Mouse (Mus musculus): ENCODE results near the gene Gm20388. TPM values are rescaled to one million over a fixed set of nuclear protein-coding genes. Genes with fewer than 3 reads are reported as not detected.
A peak's percentile ranks its signal among the peaks of the same experiment; 100 is the strongest.

The Gm20388 gene
- polyA plus RNA-seq, 1 experiment from 2014 or later = not detected

GRCm38 (mm10) chr8:120054833-120055232, 144.2 kb downstream of the Gm20388 start:
- no peaks in the 10 kb centered on the region for H3K27me3 ChIP-seq (ENCODE audit: control insufficient read depth, insufficient read depth, low read length)
- DNase-seq (ENCODE audit: low spot score) (no peak), ATAC-seq (ENCODE audit: insufficient number of reproducible peaks, low FRiP score, low TSS enrichment, low read depth) (no peak)
- WGBS = 88% methylated on average over 3 of the region's 3 CpGs
- H3K9me3 ChIP-seq (ENCODE audit: control insufficient read depth, low read length) = no peaks in the 10 kb centered on the region; the same call in 1 of the 2 replicates
- H3K9ac ChIP-seq (ENCODE audit: low read length) = no peak overlapping the region
- H3K36me3 ChIP-seq (ENCODE audit: control insufficient read depth, insufficient read depth, low read length) = no peaks in the 10 kb centered on the region
- H3K4me2 ChIP-seq (ENCODE audit: low read depth, severe bottlenecking) = no peak overlapping the region
- H3K4me3 ChIP-seq (ENCODE audit: low read depth, low read length) = no peak overlapping the region
- no peaks in the 10 kb centered on the region for H3K4me1 ChIP-seq (ENCODE audit: control insufficient read depth, insufficient read depth, low read length)
- no peak overlapping the region for H3K27ac ChIP-seq (replicated peaks; ENCODE audit: low read depth, low read length)

GRCm38 (mm10) chr8:120057078-120057477, 146.4 kb downstream of the Gm20388 start:
- Histone ChIP-seq H3K4me1 (ENCODE audit: control insufficient read depth, insufficient read depth, low read length) (no peaks in the 10 kb centered on the region), H3K9me3 (ENCODE audit: control insufficient read depth, low read length) (no peaks in the 10 kb centered on the region; the same call in 1 of the 2 replicates), H3K27me3 (ENCODE audit: control insufficient read depth, insufficient read depth, low read length) (no peaks in the 10 kb centered on the region), H3K9ac (ENCODE audit: low read length) (no peak overlapping the region), H3K27ac (replicated peaks; ENCODE audit: low read depth, low read length) (no peak overlapping the region), H3K4me2 (ENCODE audit: low read depth, severe bottlenecking) (no peak overlapping the region), H3K36me3 (ENCODE audit: control insufficient read depth, insufficient read depth, low read length) (no peaks in the 10 kb centered on the region), H3K4me3 (ENCODE audit: low read depth, low read length) (no peak overlapping the region)
- 76% methylated on average over 2 of the region's 2 CpGs for WGBS
- ATAC-seq (ENCODE audit: insufficient number of reproducible peaks, low FRiP score, low TSS enrichment, low read depth) (no peak), DNase-seq (ENCODE audit: low spot score) (no peak)

- WGBS = 90% methylated on average over 14 of the region's 14 CpGs
- no peaks in the 10 kb centered on the region for H3K9me3 ChIP-seq (ENCODE audit: control insufficient read depth, low read length)
- no peak overlapping the region for H3K27ac ChIP-seq (replicated peaks; ENCODE audit: low read depth, low read length)
- no peak for ATAC-seq (ENCODE audit: insufficient number of reproducible peaks, low FRiP score, low TSS enrichment, low read depth)
- no peaks in the 10 kb centered on the region for H3K36me3 ChIP-seq (ENCODE audit: control insufficient read depth, insufficient read depth, low read length)
- H3K9ac ChIP-seq (ENCODE audit: low read length) = no peak overlapping the region
- DNase-seq (ENCODE audit: low spot score) = no peak
- H3K4me2 ChIP-seq (ENCODE audit: low read depth, severe bottlenecking) = no peak overlapping the region
- H3K27me3 ChIP-seq (ENCODE audit: control insufficient read depth, insufficient read depth, low read length) = no peaks in the 10 kb centered on the region
- no peak overlapping the region for H3K4me3 ChIP-seq (ENCODE audit: low read depth, low read length)
- H3K4me1 ChIP-seq (ENCODE audit: control insufficient read depth, insufficient read depth, low read length) = no peaks in the 10 kb centered on the region
Measured at GRCm38 (mm10) chr8:120062742-120063141, 152.1 kb downstream of the Gm20388 start.

GRCm38 (mm10) chr8:120063326-120063725, 152.7 kb downstream of the Gm20388 start:
- H3K4me1 ChIP-seq (ENCODE audit: control insufficient read depth, insufficient read depth, low read length) = peaks cover 3% of the 10 kb centered on the region
- H3K27ac ChIP-seq (replicated peaks; ENCODE audit: low read depth, low read length) = no peak overlapping the region
- no peaks in the 10 kb centered on the region for H3K36me3 ChIP-seq (ENCODE audit: control insufficient read depth, insufficient read depth, low read length)
- no peak overlapping the region for H3K4me2 ChIP-seq (ENCODE audit: low read depth, severe bottlenecking)
- no peak overlapping the region for H3K4me3 ChIP-seq (ENCODE audit: low read depth, low read length)
- no peak for ATAC-seq (ENCODE audit: insufficient number of reproducible peaks, low FRiP score, low TSS enrichment, low read depth)
- 84% methylated on average over 3 of the region's 3 CpGs for WGBS
- H3K9me3 ChIP-seq (ENCODE audit: control insufficient read depth, low read length) = no peaks in the 10 kb centered on the region
- no peak for DNase-seq (ENCODE audit: low spot score)
- H3K9ac ChIP-seq (ENCODE audit: low read length) = no peak overlapping the region
- H3K27me3 ChIP-seq (ENCODE audit: control insufficient read depth, insufficient read depth, low read length) = no peaks in the 10 kb centered on the region

GRCm38 (mm10) chr8:120065611-120066010, 155.0 kb downstream of the Gm20388 start:
- H3K4me2 ChIP-seq (ENCODE audit: low read depth, severe bottlenecking) = no peak overlapping the region
- no peak for ATAC-seq (ENCODE audit: insufficient number of reproducible peaks, low FRiP score, low TSS enrichment, low read depth)
- H3K4me1 ChIP-seq (ENCODE audit: control insufficient read depth, insufficient read depth, low read length) = peaks cover 6% of the 10 kb centered on the region

GRCm38 (mm10) chr8:120066226-120066625, 155.6 kb downstream of the Gm20388 start:
- Histone ChIP-seq H3K4me2 (ENCODE audit: low read depth, severe bottlenecking) (no peak overlapping the region), H3K36me3 (ENCODE audit: control insufficient read depth, insufficient read depth, low read length) (no peaks in the 10 kb centered on the region), H3K9ac (ENCODE audit: low read length) (no peak overlapping the region), H3K27ac (replicated peaks; ENCODE audit: low read depth, low read length) (no peak overlapping the region), H3K4me3 (ENCODE audit: low read depth, low read length) (no peak overlapping the region), H3K9me3 (ENCODE audit: control insufficient read depth, low read length) (no peaks in the 10 kb centered on the region), H3K4me1 (ENCODE audit: control insufficient read depth, insufficient read depth, low read length) (peaks cover 6% of the 10 kb centered on the region), H3K27me3 (ENCODE audit: control insufficient read depth, insufficient read depth, low read length) (no peaks in the 10 kb centered on the region)
- DNase-seq (ENCODE audit: low spot score) (no peak), ATAC-seq (ENCODE audit: insufficient number of reproducible peaks, low FRiP score, low TSS enrichment, low read depth) (no peak)
- 94% methylated on average over 4 of the region's 4 CpGs for WGBS

More at GRCm38 (mm10) chr8:120065611-120066010, 155.0 kb downstream of the Gm20388 start:
- DNase-seq (ENCODE audit: low spot score) = no peak
- Histone ChIP-seq H3K27ac (replicated peaks; ENCODE audit: low read depth, low read length) (no peak overlapping the region), H3K9me3 (ENCODE audit: control insufficient read depth, low read length) (no peaks in the 10 kb centered on the region), H3K36me3 (ENCODE audit: control insufficient read depth, insufficient read depth, low read length) (no peaks in the 10 kb centered on the region), H3K27me3 (ENCODE audit: control insufficient read depth, insufficient read depth, low read length) (no peaks in the 10 kb centered on the region), H3K4me3 (ENCODE audit: low read depth, low read length) (no peak overlapping the region), H3K9ac (ENCODE audit: low read length) (no peak overlapping the region)
- WGBS = 91% methylated on average over 8 of the region's 8 CpGs

GRCm38 (mm10) chr8:120067936-120068668, 157.5 kb downstream of the Gm20388 start:
- ATAC-seq (ENCODE audit: insufficient number of reproducible peaks, low FRiP score, low TSS enrichment, low read depth) (0 out of 2 replicates have a peak, but pooled peaks have one; percentile 31), DNase-seq (ENCODE audit: low spot score) (peak; percentile 52)
- no peaks in the 10 kb centered on the region for H3K9me3 ChIP-seq (ENCODE audit: control insufficient read depth, low read length)
- H3K36me3 ChIP-seq (ENCODE audit: control insufficient read depth, insufficient read depth, low read length) = no peaks in the 10 kb centered on the region
- peaks cover 6% of the 10 kb centered on the region for H3K4me1 ChIP-seq (ENCODE audit: control insufficient read depth, insufficient read depth, low read length)
- H3K27ac ChIP-seq (replicated peaks; ENCODE audit: low read depth, low read length) = no peak overlapping the region
- H3K9ac ChIP-seq (ENCODE audit: low read length) = no peak overlapping the region
- H3K4me3 ChIP-seq (ENCODE audit: low read depth, low read length) = no peak overlapping the region
- WGBS = 55% methylated on average over 19 of the region's 19 CpGs
- no peak overlapping the region for H3K4me2 ChIP-seq (ENCODE audit: low read depth, severe bottlenecking)
- H3K27me3 ChIP-seq (ENCODE audit: control insufficient read depth, insufficient read depth, low read length) = no peaks in the 10 kb centered on the region

GRCm38 (mm10) chr8:120071684-120072083, 161.0 kb downstream of the Gm20388 start:
- Histone ChIP-seq H3K4me1 (ENCODE audit: control insufficient read depth, insufficient read depth, low read length) (peaks cover 6% of the 10 kb centered on the region), H3K4me3 (ENCODE audit: low read depth, low read length) (no peak overlapping the region), H3K27ac (replicated peaks; ENCODE audit: low read depth, low read length) (no peak overlapping the region), H3K27me3 (ENCODE audit: control insufficient read depth, insufficient read depth, low read length) (no peaks in the 10 kb centered on the region), H3K9me3 (ENCODE audit: control insufficient read depth, low read length) (no peaks in the 10 kb centered on the region), H3K36me3 (ENCODE audit: control insufficient read depth, insufficient read depth, low read length) (no peaks in the 10 kb centered on the region), H3K9ac (ENCODE audit: low read length) (no peak overlapping the region), H3K4me2 (ENCODE audit: low read depth, severe bottlenecking) (no peak overlapping the region)
- 26% methylated on average over 4 of the region's 4 CpGs for WGBS
- DNase-seq (ENCODE audit: low spot score) = peak; percentile 91
- no peak for ATAC-seq (ENCODE audit: insufficient number of reproducible peaks, low FRiP score, low TSS enrichment, low read depth)
